Mouse (Mus musculus): ENCODE measurements around the gene Abr. TPM values are rescaled to one million over a fixed set of nuclear protein-coding genes. Genes with fewer than 3 reads are reported as not detected.

Gene Abr
- polyA plus RNA-seq, 2 experiments: 39.7 to 67.5 TPM

GRCm38 (mm10) chr11:76388711-76389110 is 233.4 kb downstream of the Abr start:
- Histone ChIP-seq H3K4me1 (ENCODE audit: control insufficient read depth, insufficient read depth, low read length) (peaks cover 25% of the 10 kb centered on the region), H3K36me3 (ENCODE audit: control insufficient read depth, insufficient read depth, low read length) (peaks cover 3% of the 10 kb centered on the region; the same call in 1 of the 2 replicates), H3K4me2 (replicated peaks; ENCODE audit: low read depth, low read length, severe bottlenecking) (no peak overlapping the region), H3K9me3 (ENCODE audit: control insufficient read depth, low read length) (no peaks in the 10 kb centered on the region), H3K4me3 (replicated peaks; ENCODE audit: low read length) (no peak overlapping the region), H3K9ac (ENCODE audit: low read depth, low read length, severe bottlenecking) (no peak overlapping the region), H3K27me3 (ENCODE audit: control insufficient read depth, insufficient read depth, low read length) (no peaks in the 10 kb centered on the region), H3K27ac (replicated peaks; ENCODE audit: low read depth, low read length) (no peak overlapping the region)
- WGBS: 37% methylated on average over 7 of the region's 7 CpGs
- DNase-seq (ENCODE audit: low spot score) (no peak), ATAC-seq (ENCODE audit: low FRiP score, low read depth) (no peak)
- no peak for TF ChIP-seq POLR2A (IDR thresholded peaks at IDR 0.05; ENCODE audit: borderline replicate concordance, extremely low read depth, insufficient read depth, insufficient read length)

DNA sequence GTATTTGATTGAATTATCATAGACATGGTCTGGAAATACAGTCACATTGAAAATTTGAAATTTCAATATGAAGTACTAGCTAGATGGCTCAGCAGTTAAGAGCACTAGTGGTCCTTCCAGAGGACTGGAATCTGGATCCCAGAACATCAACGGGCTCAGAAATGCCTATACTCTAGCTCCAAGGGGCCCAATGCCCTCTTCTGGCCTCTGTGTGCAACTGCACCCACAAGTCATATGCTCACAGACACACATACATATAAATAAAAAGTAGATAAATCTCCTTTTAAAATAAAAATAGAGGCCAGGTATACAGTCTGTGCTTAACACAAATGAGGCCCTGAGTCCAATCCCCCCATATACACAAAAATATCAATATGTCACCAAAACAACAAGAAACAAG is 235.0 kb downstream of the Abr start:
- DNase-seq (ENCODE audit: low spot score): no peak
- Histone ChIP-seq H3K27me3 (ENCODE audit: control insufficient read depth, insufficient read depth, low read length) (no peaks in the 10 kb centered on the region), H3K4me3 (replicated peaks; ENCODE audit: low read length) (no peak overlapping the region), H3K4me1 (ENCODE audit: control insufficient read depth, insufficient read depth, low read length) (peaks cover 38% of the 10 kb centered on the region), H3K4me2 (replicated peaks; ENCODE audit: low read depth, low read length, severe bottlenecking) (no peak overlapping the region), H3K9me3 (ENCODE audit: control insufficient read depth, low read length) (no peaks in the 10 kb centered on the region), H3K9ac (ENCODE audit: low read depth, low read length, severe bottlenecking) (no peak overlapping the region), H3K27ac (replicated peaks; ENCODE audit: low read depth, low read length) (no peak overlapping the region), H3K36me3 (ENCODE audit: control insufficient read depth, insufficient read depth, low read length) (peaks cover 3% of the 10 kb centered on the region; the same call in 1 of the 2 replicates)
- WGBS: 86% methylated on average over 1 of the region's 1 CpGs
- no peak for TF ChIP-seq POLR2A (IDR thresholded peaks at IDR 0.05; ENCODE audit: borderline replicate concordance, extremely low read depth, insufficient read depth, insufficient read length)
- no peak for ATAC-seq (ENCODE audit: low FRiP score, low read depth)

DNA sequence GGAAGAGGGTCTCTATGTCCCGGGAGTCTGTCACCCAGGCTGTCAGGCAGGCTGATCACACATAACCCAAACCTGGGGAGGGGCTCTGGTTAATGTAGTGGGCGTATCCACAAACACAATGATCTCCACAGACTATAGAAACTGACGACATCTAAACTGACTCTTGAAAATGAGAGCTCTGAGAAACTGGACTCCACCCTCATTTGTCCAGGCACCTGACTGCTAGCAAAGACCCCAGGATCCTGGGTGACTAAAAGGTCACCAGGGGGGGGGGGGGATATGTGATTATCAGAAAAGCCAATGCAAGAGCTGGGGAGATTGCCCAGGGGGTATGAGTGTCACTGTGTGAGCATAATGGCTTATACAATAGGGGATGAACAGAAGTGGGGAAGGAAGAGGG is 236.4 kb downstream of the Abr start:
- Histone ChIP-seq H3K4me2 (replicated peaks; ENCODE audit: low read depth, low read length, severe bottlenecking) (no peak overlapping the region), H3K9me3 (ENCODE audit: control insufficient read depth, low read length) (no peaks in the 10 kb centered on the region), H3K36me3 (ENCODE audit: control insufficient read depth, insufficient read depth, low read length) (no peaks in the 10 kb centered on the region), H3K4me1 (ENCODE audit: control insufficient read depth, insufficient read depth, low read length) (peaks cover 39% of the 10 kb centered on the region), H3K4me3 (replicated peaks; ENCODE audit: low read length) (no peak overlapping the region), H3K9ac (ENCODE audit: low read depth, low read length, severe bottlenecking) (no peak overlapping the region), H3K27me3 (ENCODE audit: control insufficient read depth, insufficient read depth, low read length) (no peaks in the 10 kb centered on the region), H3K27ac (replicated peaks; ENCODE audit: low read depth, low read length) (no peak overlapping the region)
- 55% methylated on average over 3 of the region's 3 CpGs for WGBS
- DNase-seq (ENCODE audit: low spot score) (no peak), ATAC-seq (ENCODE audit: low FRiP score, low read depth) (no peak)
- TF ChIP-seq POLR2A (IDR thresholded peaks at IDR 0.05; ENCODE audit: borderline replicate concordance, extremely low read depth, insufficient read depth, insufficient read length): no peak

DNA sequence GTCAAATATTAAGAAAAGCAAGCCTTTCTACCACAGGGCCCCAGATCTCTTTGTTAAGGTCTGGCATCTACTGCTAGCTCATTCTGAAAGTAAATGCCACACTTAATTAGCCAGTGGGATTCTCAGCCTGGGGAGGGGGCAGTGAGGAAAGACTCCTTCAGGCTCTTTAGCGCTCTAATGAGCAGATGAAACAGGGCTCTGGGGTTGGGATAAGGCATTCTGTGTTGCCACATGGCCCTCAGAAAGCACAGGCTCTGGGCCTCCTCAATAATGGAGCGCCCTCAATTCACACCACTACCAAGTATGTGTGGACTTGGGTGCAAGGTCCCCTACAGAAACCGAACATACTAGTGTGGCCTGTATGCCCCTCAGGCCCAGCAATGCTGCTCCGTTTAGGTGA is 237.1 kb downstream of the Abr start:
- ATAC-seq (ENCODE audit: low FRiP score, low read depth): no peak
- H3K9me3 ChIP-seq (ENCODE audit: control insufficient read depth, low read length): no peaks in the 10 kb centered on the region
- H3K4me2 ChIP-seq (replicated peaks; ENCODE audit: low read depth, low read length, severe bottlenecking): no peak overlapping the region
- peaks cover 39% of the 10 kb centered on the region for H3K4me1 ChIP-seq (ENCODE audit: control insufficient read depth, insufficient read depth, low read length)
- no peaks in the 10 kb centered on the region for H3K36me3 ChIP-seq (ENCODE audit: control insufficient read depth, insufficient read depth, low read length)
- TF ChIP-seq POLR2A (IDR thresholded peaks at IDR 0.05; ENCODE audit: borderline replicate concordance, extremely low read depth, insufficient read depth, insufficient read length): no peak
- no peak overlapping the region for H3K4me3 ChIP-seq (replicated peaks; ENCODE audit: low read length)
- H3K9ac ChIP-seq (ENCODE audit: low read depth, low read length, severe bottlenecking): no peak overlapping the region
- no peaks in the 10 kb centered on the region for H3K27me3 ChIP-seq (ENCODE audit: control insufficient read depth, insufficient read depth, low read length)
- DNase-seq (ENCODE audit: low spot score): no peak
- peak overlapping the region; percentile 52 for H3K27ac ChIP-seq (replicated peaks; ENCODE audit: low read depth, low read length)
- 48% methylated on average over 4 of the region's 4 CpGs for WGBS

DNA sequence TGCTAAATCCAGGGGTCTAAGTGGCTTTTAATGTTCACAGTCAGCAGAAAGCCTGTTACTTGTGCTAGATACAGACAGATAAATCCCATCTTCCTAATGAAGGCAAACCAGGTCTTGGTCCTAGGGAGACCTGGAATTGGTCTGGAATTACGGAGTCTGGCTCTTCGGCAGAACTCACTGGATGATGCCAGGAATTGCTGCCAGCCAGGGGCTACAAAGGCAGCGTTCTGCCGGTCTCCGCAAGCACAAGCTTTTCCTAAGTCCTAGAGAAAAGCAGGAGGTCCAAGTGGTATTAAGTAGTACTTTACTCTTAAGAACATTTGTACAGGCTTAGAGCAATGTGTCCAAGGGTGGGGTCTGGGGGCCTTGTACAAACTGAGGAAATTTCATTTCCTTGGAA is 237.8 kb downstream of the Abr start:
- Histone ChIP-seq H3K4me3 (replicated peaks; ENCODE audit: low read length) (no peak overlapping the region), H3K9ac (ENCODE audit: low read depth, low read length, severe bottlenecking) (no peak overlapping the region), H3K4me1 (ENCODE audit: control insufficient read depth, insufficient read depth, low read length) (peaks cover 42% of the 10 kb centered on the region), H3K27me3 (ENCODE audit: control insufficient read depth, insufficient read depth, low read length) (no peaks in the 10 kb centered on the region), H3K27ac (replicated peaks; ENCODE audit: low read depth, low read length) (0 out of 2 replicates have a peak overlapping the region, but pooled peaks have one; percentile 52), H3K4me2 (replicated peaks; ENCODE audit: low read depth, low read length, severe bottlenecking) (no peak overlapping the region), H3K9me3 (ENCODE audit: control insufficient read depth, low read length) (no peaks in the 10 kb centered on the region), H3K36me3 (ENCODE audit: control insufficient read depth, insufficient read depth, low read length) (no peaks in the 10 kb centered on the region)
- ATAC-seq (ENCODE audit: low FRiP score, low read depth) (no peak), DNase-seq (ENCODE audit: low spot score) (peak; percentile 47)
- TF ChIP-seq POLR2A (IDR thresholded peaks at IDR 0.05; ENCODE audit: borderline replicate concordance, extremely low read depth, insufficient read depth, insufficient read length): no peak
- WGBS: 57% methylated on average over 5 of the region's 5 CpGs

All from limb, embryonic 14.5 days (tissue).